Mouse (Mus musculus) E14TG2a.4 (cell line): Measurements from ENCODE around the gene Rdh16f1.
"Not testable (repeated sequence)": the region's sequence is repeated elsewhere in the genome, so short reads cannot be mapped to it uniquely, and the experiment has no call there.

Experiments used
- CTCF ChIP-seq: conservative IDR thresholded peaks from 2 replicates; pipeline ENCODE4 v1.5.1; 2014; ENCODE audit warnings: low read length
- NANOG ChIP-seq: IDR thresholded peaks from 2 replicates; pipeline ENCODE4 v1.6.1; 2014; ENCODE audit warnings: borderline replicate concordance, low read length, mixed read lengths
- POU5F1 ChIP-seq: IDR thresholded peaks from 2 replicates; pipeline ENCODE4 v1.6.1; 2014; ENCODE audit warnings: low read length, borderline replicate concordance

GRCm38 (mm10) chr10:127785411-127785810 is 25.8 kb downstream of the Rdh16f1 start:
- not testable (repeated sequence) for TF ChIP-seq CTCF, POU5F1, NANOG
